Mouse (Mus musculus): ENCODE measurements around the gene Iqsec1.

The Iqsec1 gene

DNA sequence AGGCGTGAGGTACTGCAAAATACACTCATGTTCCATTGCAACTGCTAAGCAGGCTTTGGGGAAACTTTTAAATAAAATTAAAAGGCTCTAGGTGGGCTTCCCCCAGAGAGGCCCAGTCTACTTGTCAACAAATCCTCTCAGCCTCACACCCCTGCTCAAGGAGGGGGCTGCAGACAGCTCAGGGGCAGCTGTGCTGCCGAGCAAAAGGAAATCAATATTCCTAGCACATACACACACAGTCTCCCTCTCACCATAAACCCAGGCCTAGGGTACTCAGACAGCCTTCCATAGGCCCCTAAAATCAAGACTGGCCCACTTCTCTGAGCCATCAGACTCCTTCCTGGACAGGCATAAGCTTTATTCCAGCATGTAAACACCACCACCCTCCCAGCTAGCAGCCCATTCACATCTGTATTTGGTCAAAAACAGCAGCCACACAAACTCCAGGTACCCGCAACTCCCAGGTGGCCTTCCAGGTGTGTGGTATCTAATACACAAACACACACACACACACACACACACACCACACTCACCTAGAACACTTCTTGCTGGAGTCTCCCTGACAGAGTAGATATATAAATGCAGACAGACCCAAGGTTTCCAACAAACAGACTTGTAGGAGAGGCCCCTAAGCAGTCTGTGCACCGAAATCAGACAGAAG, 273.1 kb downstream of the Iqsec1 start:
- no peak for TF ChIP-seq GATA4 (IDR thresholded peaks at IDR 0.05; ENCODE audit: insufficient replicate concordance, low read length)

DNA sequence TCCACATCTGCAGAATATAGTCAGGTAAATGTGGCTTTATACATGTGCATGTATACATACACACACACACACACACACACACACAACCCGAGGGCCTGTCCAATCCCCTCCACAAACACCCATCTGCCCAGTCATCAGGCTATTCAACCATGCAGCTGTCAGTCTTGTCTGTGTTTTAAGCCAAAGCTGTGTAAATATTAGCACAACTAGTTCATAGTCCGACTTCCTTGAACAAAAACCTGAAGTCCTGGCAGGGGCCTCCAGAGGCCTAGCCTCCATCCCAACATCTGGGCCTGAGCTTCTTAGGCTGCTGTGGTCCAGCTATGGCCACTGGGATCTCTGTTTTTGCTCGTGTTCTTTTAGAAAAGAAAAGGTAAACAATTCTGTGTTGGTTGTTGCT, 274.8 kb downstream of the Iqsec1 start:
- no peak for TF ChIP-seq GATA4 (IDR thresholded peaks at IDR 0.05; ENCODE audit: insufficient replicate concordance, low read length)

DNA sequence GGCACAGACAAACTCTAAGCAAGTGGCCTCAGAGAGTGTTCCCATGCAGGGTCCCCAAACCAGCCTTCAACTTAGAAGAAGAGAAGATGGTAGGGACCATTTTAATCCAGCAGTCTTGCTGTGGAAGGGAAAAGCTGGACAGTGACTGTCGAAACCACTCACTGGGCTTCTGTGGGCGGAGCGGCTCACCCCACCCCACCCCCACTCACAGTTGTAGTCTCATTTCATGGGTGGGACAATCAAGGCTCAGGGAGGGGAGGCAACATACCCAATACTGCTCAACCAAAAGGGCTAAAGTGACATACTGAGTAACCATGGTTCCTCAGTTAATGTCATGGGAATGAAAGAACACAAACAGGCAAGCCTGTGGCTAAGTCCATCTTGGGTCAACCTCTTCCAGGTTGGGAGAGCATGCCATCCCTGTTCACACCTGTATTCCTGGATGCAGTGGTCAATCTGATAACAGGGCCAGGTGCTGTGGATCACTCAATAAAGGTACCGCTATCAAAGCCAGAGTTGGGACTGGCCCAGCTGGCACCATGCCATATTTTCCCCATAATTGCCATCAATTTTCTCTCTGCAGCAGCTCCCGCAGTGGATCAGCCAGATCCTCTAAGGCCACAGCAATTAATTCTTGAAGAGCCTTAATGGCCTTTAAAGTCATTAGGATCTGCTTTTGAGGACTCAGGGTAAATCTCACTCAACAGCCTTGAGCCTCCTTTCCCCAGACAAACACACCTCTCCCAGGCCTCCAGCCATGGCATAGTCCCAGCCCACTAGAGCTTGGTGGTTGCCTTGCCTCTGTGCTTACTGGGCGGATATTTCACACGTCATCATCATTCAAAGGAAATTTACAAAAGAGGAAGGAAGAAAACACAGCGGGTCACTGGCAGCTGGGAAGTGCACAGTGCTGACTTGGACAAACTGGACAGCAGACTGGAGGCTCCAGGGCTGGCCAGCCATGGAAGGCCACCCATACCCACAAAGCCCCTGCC, 275.7 kb downstream of the Iqsec1 start:
- peak; percentile 69 for TF ChIP-seq GATA4 (IDR thresholded peaks at IDR 0.05; ENCODE audit: insufficient replicate concordance, low read length)

DNA sequence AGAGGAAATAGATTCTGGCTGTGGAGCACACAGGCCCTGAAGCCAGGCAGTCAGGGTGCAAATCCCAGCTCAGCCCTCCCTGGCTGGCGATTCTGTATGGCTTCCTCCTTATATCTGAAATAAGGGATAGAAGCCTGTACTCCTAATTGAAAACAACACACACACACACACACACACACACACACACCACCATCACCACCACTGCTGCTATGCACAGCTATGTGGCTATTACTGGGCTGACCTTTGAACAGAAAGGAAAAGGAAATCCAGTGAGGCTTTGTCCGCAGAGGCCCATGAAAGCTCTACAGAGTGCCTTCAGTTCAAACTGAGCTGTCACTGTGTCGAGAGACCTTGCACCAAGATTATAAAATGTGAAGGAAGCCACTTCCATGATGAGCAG, 276.4 kb downstream of the Iqsec1 start:
- no peak for TF ChIP-seq GATA4 (IDR thresholded peaks at IDR 0.05; ENCODE audit: insufficient replicate concordance, low read length)

DNA sequence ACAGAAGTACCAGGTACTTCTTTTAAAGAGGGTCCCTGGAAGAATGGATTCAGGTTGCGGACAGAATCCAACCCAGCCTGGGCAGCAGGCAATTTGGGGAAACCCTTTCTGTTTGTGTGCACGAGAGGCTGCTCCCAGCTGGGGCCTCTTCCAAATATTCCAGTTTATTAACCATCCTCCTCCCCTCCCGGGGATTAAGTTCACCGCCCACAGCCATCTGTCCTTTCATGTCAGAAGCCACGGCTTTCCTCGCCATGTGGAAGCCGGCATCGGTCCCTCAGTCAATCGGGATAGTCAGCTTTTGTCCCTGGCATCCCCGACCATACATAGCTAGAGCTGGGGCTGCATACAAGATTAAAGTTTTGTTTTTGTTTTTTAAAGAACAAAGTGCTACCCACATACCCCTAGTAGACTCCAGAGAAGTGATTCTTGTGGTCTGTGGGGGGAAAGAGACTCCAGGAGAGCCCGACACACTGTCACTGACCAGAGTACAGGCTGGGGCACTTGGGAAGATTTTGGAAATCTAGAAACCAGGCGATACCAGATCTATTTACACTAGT, 276.9 kb downstream of the Iqsec1 start:
- no peak for TF ChIP-seq GATA4 (IDR thresholded peaks at IDR 0.05; ENCODE audit: insufficient replicate concordance, low read length)

DNA sequence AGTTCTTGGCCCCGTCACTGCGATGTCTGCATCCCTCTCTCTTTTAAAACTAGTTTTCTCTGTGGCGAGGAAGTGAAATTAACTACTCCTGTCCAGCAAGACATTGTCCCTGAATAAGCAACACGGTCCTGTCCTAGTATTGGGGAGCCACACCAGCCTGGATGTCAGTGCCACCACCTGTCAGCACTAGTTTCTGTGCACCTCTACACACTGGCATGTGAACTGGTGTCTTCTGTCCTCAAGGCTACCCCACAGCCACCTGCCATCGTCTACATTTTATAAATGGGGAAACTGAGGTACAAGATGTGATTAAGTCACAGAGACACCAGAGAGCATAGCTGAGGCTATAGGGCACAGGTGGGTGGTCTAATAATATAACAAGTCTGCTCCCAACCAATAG, 277.7 kb downstream of the Iqsec1 start:
- TF ChIP-seq GATA4 (IDR thresholded peaks at IDR 0.05; ENCODE audit: insufficient replicate concordance, low read length), result no peak

DNA sequence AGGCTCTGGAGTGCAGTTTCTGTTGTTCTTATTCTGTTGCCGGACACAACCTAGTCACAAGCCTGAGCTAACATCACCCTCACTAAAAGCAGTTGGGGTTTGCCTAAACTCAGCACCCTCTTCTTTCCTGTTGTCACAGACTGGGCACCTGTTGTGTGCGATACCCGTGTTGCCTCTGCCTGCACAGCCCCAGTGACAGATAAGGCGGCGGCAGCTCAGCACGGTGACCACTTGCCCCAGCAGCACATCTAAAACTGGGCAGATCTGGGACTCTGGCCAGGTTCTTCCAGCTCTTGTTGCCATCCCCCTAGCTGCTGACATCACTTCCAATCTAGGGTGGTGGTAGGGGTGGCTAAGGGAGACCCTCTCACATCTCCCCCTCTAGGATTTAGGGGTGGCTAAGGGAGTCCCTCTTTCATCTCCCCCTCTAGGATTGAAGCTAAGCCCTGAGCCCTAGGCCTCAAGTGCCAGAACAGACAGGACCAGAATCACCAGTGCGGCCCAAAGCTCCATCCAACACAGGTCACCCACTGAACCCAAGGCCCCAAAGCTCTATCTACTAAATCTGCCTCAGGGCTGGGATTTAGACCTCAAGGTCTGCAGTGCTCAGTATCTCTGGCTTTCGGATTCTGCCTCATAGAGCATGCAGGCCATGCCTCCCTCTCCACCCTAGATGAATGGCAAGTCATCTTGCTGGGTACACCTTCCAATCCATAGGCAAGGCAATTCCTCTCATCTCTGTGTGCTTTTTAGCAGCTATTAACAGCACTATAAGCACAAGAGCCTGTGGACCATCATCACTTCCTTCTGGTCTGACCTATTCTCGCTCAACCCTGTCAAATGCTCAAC, 278.3 kb downstream of the Iqsec1 start:
- TF ChIP-seq GATA4 (IDR thresholded peaks at IDR 0.05; ENCODE audit: insufficient replicate concordance, low read length), result no peak

DNA sequence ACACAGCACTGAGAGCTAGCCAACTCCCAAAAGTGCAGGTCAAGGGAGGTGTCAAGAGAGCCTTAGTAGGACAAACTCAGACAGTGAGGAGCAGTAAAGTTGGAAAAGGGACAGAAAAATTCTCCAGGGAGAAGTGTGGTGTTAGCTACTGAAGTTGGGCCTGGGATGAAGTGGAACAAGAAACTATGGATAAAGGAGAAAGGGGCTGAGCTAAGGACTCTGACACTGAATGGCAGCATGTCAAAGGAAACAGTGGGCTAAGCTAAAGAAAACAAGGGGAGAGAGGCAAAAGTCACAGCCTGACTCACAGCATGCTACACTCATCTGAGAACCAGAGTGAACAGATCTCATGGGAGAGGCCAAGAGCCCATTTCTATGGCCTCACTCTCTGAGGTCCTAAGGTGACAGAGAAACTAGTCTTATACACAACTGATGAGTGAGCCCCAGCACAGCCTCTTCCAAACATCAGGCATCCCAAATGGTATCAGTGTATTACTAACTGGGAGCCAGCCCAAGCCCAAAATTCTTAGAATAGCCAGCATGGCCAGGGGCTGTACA, 280.3 kb downstream of the Iqsec1 start:
- TF ChIP-seq GATA4 (IDR thresholded peaks at IDR 0.05; ENCODE audit: insufficient replicate concordance, low read length), result no peak

DNA sequence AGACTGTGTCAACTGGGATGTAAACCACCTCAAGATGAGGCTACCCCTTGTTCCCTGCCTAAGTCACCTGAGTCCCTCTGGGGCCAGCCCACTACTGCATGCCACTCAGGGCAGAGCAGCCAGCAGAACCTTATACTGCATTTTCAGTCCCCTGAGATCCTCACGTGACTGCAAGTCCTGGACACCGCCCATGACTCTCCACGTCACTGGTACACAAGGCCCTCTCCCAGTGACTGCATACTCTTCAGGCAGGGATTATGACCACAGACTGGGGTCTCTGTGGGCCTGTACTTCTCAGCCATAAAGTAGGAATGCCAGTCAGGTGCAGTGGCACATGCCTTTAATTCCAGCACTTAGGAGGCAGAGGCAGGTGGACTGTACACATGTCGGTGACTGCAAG, 281.3 kb downstream of the Iqsec1 start:
- TF ChIP-seq GATA4 (IDR thresholded peaks at IDR 0.05; ENCODE audit: insufficient replicate concordance, low read length), result no peak

DNA sequence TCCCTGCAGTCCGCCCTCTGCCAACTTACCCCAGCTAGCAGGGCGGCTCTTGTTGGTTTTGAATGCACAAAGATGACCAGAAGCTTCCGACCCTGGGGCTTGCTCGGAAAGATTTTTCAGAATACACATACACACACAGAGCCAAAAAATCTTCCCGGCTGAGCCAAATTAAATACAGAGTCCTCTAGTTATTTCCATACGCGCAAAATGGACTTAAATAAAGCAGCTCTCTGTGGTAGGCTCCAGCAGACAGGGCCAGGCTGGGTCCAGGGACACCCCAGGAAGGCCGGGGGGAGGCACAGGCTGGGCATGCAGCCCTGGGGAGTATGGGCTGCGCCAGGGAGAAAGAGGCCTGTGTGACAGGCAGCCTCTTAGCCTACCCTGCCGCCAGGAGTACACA, 282.0 kb downstream of the Iqsec1 start:
- no peak for TF ChIP-seq GATA4 (IDR thresholded peaks at IDR 0.05; ENCODE audit: insufficient replicate concordance, low read length)

DNA sequence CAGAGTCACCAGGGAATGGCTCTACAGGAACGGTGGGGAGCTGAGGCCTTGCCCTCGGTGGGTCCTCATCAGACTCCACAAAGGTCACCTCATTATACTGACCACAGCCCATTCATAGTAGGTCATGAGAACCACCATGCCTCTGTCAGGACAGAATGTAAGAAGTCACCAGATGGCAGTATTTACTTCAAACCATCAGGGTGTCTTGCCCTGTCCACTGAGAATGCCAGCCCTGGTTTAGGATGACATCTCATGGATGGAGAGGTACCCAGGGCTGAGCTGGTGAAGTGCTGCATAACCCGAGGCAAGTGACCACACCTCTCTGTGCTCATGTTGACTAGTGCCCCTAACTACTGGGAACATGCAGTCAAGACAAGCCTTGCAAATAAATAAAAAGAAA, 282.7 kb downstream of the Iqsec1 start:
- TF ChIP-seq GATA4 (IDR thresholded peaks at IDR 0.05; ENCODE audit: insufficient replicate concordance, low read length), result no peak

DNA sequence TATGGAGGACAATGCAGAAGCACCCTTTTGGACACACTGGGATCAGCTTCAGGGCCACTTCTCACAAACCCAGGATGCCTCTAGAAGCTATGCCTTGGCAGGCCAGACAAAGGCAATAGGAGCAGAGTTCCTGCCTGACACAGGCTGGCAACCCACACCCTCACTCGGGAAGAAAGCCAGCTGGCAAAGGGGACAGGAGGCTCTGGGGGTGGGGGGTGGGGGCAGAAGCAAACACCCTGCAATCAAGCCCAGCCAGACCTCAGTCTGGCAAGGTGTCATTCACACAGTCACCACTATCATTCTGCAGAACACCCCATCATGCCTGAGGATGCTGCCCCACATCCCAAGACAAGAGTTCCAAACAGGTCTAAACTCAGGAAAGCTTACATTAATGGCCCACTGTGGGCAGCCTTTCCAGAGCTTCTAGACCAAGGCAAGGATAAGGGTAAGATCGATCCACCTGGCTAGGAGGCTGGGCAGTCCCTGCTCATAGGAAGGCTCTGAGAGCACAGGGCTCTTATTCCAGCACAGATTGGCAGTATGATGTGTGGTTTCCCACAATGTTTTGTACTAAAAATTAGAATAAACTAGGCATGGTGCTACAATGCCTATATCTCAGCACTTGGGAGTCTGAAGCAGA, 283.7 kb downstream of the Iqsec1 start:
- TF ChIP-seq GATA4 (IDR thresholded peaks at IDR 0.05; ENCODE audit: insufficient replicate concordance, low read length), result no peak

DNA sequence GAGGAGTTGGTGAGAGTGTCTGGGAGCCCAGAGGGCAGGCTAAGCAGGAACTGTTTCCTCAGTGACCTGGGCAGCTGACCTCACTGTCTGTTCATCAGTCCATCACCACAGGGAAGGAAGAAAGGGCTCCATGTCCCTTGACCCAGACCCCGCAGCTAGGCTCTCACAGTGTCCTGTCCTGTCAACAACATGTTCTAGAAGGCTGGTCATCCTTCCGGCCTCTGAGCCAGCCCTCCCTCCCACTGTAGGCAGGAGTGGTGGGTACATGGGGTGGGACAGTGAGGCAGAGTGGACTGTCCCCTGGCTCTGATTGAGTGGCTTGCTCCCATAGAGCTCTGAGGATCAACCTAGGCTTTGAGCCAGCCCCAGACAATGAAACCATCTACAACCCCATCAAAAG, 284.7 kb downstream of the Iqsec1 start:
- 0 out of 2 replicates have a peak, but pooled peaks have one; percentile 30 for TF ChIP-seq GATA4 (IDR thresholded peaks at IDR 0.05; ENCODE audit: insufficient replicate concordance, low read length)
